Mouse (Mus musculus) thymus, postnatal 10 days (tissue): ENCODE measurements at regions not wholly inside any gene's neighbourhood (a gene's known extent, or its start where the extent isn't known, plus 50 kb on each side); places are given as distances from the start of the nearest gene placed in this dataset.
A peak's percentile ranks its signal among the peaks of the same experiment; 100 is the strongest.

Experiments
- DNase-seq, 2 experiments: peaks; one replicate each; pipeline ENCODE4 v3.0.0; 2021; ENCODE audit warnings: low spot score in 2 of 2

DNA sequence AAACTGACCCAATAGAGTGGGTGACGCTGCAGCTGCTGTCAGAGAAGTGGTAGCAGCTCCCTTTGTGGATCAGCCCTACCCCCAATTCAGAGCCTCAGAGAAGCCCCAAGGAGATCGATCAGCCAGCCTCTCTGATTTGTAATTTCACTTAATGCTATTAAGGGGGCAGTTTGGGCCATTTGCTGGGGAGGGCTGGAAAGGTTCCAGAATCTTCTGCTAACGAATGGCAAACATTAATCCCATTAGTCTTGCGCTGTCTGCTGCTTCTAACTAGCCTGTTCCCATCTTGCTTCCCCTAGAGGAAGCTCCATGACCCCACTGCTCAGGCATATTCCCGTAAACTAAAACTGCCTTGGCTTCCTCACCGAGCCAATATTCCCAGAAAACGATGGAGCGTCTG lies 59.9 kb upstream of the Lrrn2 start:
- DNase-seq = no peak

DNA sequence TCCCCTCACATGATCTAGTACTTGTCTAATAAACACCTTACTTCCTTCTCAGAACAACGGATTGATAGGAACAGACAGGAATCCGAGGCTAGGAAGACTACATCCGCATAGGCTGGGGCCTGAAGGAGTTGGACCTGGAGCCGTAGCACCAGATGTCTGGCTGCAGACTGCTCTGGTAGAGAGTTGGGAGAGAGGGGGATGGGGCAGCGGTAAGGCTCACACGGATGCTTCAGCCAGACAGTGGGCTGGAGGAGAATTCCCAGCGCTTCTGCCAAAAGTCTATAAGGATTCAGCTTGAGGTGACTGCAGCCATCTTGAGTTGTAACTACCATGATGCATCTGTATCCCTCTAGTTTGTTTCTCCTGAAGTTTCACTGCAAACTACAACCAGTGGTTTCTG lies 61.8 kb upstream of the Lrrn2 start:
- DNase-seq = no peak

DNA sequence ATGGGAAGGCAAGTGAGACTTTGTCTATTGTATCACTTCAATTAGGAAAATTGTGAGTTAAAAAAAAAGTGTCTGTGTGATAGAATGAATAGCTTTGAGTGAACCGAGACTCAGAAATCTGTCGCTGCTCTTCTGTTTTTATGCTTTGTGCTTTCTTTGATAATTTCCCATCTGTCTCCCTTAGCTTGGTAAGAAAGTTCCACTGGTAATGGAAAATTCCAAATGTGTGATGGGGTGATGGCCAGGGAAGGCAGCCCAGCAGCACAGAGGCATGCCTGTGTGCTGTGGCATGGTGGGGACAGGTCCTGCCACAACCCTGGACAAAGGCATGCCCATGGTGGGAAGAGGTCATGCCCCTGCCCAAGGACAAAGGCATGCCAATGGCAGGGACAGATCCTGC lies 62.7 kb upstream of the Lrrn2 start:
- DNase-seq = no peak

DNA sequence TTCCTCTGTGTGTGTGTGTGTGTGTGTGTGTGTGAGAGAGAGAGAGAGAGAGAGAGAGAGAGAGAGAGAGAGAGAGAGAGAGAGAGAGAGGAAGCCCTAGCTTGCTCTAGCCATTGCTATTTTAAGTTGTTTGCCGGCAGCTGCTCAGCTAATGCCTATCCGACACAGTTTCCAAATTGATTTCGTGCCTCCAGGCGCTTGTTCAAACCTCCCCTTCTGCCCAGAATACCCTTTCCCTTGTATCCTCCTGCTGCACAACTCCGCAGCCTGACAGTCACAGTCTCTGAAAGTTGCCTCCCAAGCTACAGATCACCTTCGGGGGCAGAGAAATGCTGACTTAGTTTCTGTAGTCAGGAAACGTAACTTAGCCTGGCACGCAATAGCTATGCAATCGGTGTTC lies 63.9 kb upstream of the Nfasc start:
- DNase-seq = no peak

DNA sequence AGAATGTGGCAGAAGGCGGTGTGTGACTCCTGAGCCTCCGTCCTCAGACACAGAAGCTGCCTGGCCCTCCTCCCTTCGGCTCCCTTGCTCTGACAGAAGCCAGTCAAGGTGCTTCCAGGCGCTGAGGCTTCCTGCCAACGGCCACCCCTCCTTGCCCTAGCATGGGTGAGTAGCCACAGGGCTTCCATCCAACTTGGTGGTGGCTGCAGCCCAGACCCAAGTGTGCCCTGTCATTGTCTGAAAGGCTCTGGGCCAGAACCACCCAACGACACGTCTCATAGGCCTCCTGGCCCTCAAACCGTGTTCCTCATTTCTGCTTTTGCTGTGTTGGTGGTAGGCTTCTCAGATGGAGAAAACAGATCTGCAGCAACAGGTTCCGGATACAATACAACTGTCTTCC lies 62.2 kb upstream of the Nfasc start:
- no peak for DNase-seq

DNA sequence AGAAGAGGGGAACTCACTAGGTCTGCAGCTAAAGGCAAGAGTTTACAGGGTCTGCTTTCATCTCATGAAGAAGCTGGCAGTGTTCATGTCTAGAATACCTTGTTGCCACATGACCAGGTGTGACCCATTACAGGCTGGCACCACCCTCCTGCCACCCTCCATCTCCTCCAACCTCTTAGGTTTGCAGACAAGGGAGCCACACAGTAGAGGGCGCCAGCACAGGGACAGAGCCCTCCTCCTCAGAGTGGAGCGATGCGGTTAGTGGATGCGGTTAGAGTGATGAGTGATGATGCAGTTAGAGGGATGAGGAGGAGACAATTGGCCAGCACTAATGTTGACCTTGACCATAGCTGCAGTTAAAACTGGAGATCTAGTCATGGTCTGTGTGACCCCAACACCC lies 60.8 kb upstream of the Nfasc start:
- no peak for DNase-seq

DNA sequence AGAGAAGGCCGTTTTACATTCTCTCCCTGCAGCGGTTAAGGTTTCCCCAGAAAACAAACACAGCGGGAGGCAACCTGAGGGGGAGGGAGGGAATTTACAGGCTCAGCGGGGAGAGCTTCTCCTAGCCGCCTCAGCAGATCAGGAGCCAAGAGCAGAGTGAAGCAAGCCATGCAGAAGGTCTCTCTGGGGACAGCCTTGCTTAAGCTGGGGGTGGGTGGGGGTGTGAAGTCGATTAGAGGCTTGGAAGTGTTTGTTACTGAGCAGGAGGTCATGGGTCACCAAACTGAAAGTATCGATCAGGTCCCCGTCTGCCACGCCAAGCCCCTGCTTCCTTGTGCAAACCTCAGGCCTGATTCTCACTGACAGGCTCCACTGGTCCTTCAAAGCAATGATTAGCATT lies 58.7 kb upstream of the Nfasc start:
- no peak for DNase-seq

DNA sequence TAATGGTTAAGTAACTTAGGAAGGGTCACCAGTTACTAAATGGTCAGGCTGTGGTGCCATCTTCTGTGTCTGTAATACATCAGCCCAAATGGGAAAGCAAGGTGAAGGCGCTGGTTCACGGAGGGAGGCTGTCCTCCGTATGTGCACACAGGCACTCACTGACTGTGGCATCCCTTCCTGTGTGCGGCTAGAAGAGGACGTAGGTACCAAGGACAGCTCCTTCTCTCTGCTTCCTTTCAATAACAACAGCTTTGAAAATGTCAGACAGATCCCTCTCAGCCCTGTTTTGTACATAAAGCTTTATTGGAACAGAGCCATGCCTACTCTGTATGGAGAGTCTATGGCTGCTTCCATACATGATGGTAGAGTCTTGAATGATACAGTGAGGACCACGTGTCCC lies 57.7 kb upstream of the Nfasc start:
- peak in 1 of 2 experiments; percentile 5 for DNase-seq

DNA sequence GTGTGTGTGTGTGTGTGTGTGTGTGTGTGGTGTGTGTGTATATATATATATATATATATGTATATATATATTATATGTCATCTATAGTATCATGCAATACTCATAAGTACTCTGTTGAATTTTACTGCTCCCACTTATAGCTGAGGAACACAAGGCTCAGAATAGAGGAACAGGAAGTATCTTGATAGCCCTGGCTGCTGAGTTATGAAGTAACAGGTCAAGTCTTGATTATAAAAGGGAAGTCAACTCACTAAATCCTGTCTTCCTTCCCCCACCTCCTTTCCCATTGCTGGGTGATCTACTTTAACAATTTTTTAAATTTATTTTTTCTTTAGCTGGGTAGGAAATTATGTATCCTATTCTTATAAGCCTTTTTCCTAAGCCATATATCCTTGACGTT lies 52.9 kb upstream of the Nfasc start:
- no peak for DNase-seq
